Mouse (Mus musculus): ENCODE measurements around the gene Smg6.

Smg6 gene

GRCm38 (mm10) chr11:75119841-75120240 lies 194.2 kb downstream of the Smg6 start:
- DNase-seq = no peak

- DNase-seq = no peak
These were observed 195.7 kb downstream of the Smg6 start for GRCm38 (mm10) chr11:75121348-75121747.

- DNase-seq = no peak
These were observed 198.8 kb downstream of the Smg6 start for GRCm38 (mm10) chr11:75124406-75124805.

GRCm38 (mm10) chr11:75126384-75126783 lies 200.8 kb downstream of the Smg6 start:
- no peak for DNase-seq

- no peak for DNase-seq
These were observed 203.9 kb downstream of the Smg6 start for GRCm38 (mm10) chr11:75129481-75129880.

- no peak for DNase-seq
These were observed 205.7 kb downstream of the Smg6 start for GRCm38 (mm10) chr11:75131300-75131699.

GRCm38 (mm10) chr11:75132278-75132677 lies 206.7 kb downstream of the Smg6 start:
- DNase-seq = peak; percentile 87

GRCm38 (mm10) chr11:75133391-75133790 lies 207.8 kb downstream of the Smg6 start:
- no peak for DNase-seq

- DNase-seq = peak; percentile 83
These were observed 208.3 kb downstream of the Smg6 start for GRCm38 (mm10) chr11:75133951-75134350.

- no peak for DNase-seq
These were observed 209.0 kb downstream of the Smg6 start for GRCm38 (mm10) chr11:75134485-75135068.

GRCm38 (mm10) chr11:75135358-75135757 lies 209.7 kb downstream of the Smg6 start:
- DNase-seq = no peak

- DNase-seq = peak; percentile 82
These were observed 211.2 kb downstream of the Smg6 start for GRCm38 (mm10) chr11:75136666-75137398.

GRCm38 (mm10) chr11:75139122-75139963 lies 213.7 kb downstream of the Smg6 start:
- DNase-seq = peak; percentile 89

GRCm38 (mm10) chr11:75140431-75140830 lies 214.8 kb downstream of the Smg6 start:
- peak; percentile 56 for DNase-seq

GRCm38 (mm10) chr11:75141038-75141437 lies 215.4 kb downstream of the Smg6 start:
- DNase-seq = no peak

GRCm38 (mm10) chr11:75141913-75142312 lies 216.3 kb downstream of the Smg6 start:
- no peak for DNase-seq

- no peak for DNase-seq
These were observed 217.1 kb downstream of the Smg6 start for GRCm38 (mm10) chr11:75142749-75143148.

- DNase-seq = no peak
These were observed 220.2 kb downstream of the Smg6 start for GRCm38 (mm10) chr11:75145841-75146240.

GRCm38 (mm10) chr11:75147106-75147845 lies 221.7 kb downstream of the Smg6 start:
- DNase-seq = no peak

- no peak for DNase-seq
These were observed 222.2 kb downstream of the Smg6 start for GRCm38 (mm10) chr11:75147846-75148168.

- DNase-seq = no peak
These were observed 222.9 kb downstream of the Smg6 start for GRCm38 (mm10) chr11:75148332-75149035.

- DNase-seq = no peak
These were observed 224.7 kb downstream of the Smg6 start for GRCm38 (mm10) chr11:75150346-75150745.
